Mouse (Mus musculus): Measurements from ENCODE around the gene Naglu. TPM values are rescaled to one million over a fixed set of nuclear protein-coding genes. Genes with fewer than 3 reads are reported as not detected.
A peak's percentile ranks its signal among the peaks of the same experiment; 100 is the strongest.
"Not testable (repeated sequence)": the region's sequence is repeated elsewhere in the genome, so short reads cannot be mapped to it uniquely, and the experiment has no call there.

Naglu gene
- total and polyA plus RNA-seq, 2 experiments, result 22.1 to 38.8 TPM

DNA sequence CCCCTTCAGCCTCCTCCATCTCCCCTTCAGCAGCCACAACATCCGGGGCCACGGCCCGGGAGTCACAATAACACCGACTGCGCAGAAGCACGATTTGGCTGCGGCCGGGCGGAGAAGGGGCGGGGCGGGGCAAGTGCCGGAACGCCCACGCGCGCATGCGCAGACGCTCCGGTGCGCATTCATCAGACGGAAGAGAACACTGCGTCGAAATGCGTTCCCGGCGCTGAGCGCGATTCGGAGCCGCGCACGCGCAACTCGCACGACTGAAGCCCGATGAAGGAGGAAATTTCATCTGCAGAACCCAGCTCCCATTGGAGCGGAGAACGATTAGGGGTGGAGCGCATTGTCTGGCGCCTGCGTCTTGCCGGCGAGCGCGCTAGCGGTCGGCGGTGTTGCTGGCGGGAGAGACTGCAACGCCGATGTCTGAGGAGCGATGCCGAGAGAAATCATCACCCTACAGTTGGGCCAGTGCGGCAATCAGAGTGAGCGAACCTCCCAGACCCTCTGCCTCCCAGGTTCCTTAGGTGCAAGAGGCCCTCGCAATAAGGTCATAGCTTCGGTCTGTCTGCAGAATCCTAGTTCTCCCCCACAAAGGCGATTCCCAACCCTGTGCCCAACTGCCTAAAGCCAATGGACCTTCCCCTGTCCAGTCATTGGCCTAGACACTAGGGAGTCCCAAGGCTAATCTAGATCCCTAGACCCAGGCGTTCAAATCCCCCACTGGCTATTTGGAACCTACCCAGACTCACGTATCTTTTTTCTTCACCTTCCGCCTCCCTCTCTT lies 50.1 kb downstream of the Naglu start, which contains the start of the genes Retreg3 and Tubg1:
Gene Retreg3, minus strand, starts transcription at position 133 of the 784 bp plus-strand sequence.
Gene Tubg1, plus strand, starts transcription at position 178 of the 784 bp plus-strand sequence.
- H3K79me2 ChIP-seq (ENCODE audit: control insufficient read depth, insufficient read depth, low read length), result peaks cover 23% of the 10 kb centered on the region
- WGBS, result under 1% methylated on average over 61 of the region's 61 CpGs
- peak within 1 kb of the TSS; percentile 90 for H3K9ac ChIP-seq (ENCODE audit: low read depth, low read length)
- peaks cover 14% of the 10 kb centered on the region for H3K4me1 ChIP-seq (ENCODE audit: control insufficient read depth, insufficient read depth, low read length)
- TF ChIP-seq POLR2A (IDR thresholded peaks at IDR 0.05; ENCODE audit: extremely low read depth, insufficient read depth, low read length), result peak; percentile 95
- no peak for TF ChIP-seq CTCF (IDR thresholded peaks at IDR 0.05; ENCODE audit: low read depth, low read length)
- DNase-seq (ENCODE audit: extremely low read depth, low read depth, low spot score), result peak; percentile 93
- H3K36me3 ChIP-seq (ENCODE audit: control insufficient read depth, insufficient read depth, low read length), result peaks cover 7% of the 10 kb centered on the region
- peak within 1 kb of the TSS; percentile 81 for H3K27ac ChIP-seq (replicated peaks; ENCODE audit: insufficient read depth, low read depth, low read length)
- peak within 1 kb of the TSS; percentile 87 for H3K4me3 ChIP-seq (ENCODE audit: insufficient read depth, low read depth, low read length)
- no peaks in the 10 kb centered on the region for H3K27me3 ChIP-seq (ENCODE audit: control insufficient read depth, insufficient read depth, low read length)

DNA sequence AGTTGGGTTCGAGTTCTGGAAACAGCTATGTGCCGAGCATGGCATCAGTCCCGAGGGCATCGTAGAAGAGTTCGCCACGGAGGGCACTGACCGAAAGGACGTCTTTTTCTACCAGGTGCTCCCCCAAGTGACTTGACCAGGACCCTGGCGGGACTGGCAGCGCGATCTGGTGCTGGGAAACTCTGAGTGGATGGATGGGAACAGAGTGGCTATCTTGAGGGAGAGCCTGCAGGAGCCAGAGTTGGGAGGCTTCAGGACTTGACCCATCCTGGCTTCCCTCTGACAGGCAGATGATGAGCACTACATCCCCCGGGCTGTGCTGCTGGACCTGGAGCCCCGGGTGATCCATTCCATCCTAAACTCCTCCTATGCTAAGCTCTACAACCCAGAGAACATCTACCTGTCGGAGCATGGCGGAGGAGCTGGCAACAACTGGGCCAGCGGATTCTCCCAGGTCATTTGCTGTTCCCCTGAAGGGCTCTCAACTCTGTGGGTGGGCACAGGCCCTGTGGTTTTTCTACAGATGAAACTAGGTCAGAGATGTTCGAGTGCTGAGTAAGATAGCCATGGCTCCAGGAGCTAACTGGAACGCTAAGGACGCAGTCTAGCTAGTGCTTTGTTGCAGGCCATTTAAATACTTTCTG lies 50.9 kb downstream of the Naglu start:
- Histone ChIP-seq H3K27ac (replicated peaks; ENCODE audit: insufficient read depth, low read depth, low read length) (peak overlapping the region; percentile 40), H3K4me3 (ENCODE audit: insufficient read depth, low read depth, low read length) (peak overlapping the region; percentile 50), H3K4me1 (ENCODE audit: control insufficient read depth, insufficient read depth, low read length) (peaks cover 13% of the 10 kb centered on the region), H3K79me2 (ENCODE audit: control insufficient read depth, insufficient read depth, low read length) (peaks cover 18% of the 10 kb centered on the region), H3K36me3 (ENCODE audit: control insufficient read depth, insufficient read depth, low read length) (peaks cover 7% of the 10 kb centered on the region), H3K27me3 (ENCODE audit: control insufficient read depth, insufficient read depth, low read length) (no peaks in the 10 kb centered on the region), H3K9ac (ENCODE audit: low read depth, low read length) (peak overlapping the region; percentile 53)
- 25% methylated on average over 19 of the region's 19 CpGs for WGBS
- TF ChIP-seq POLR2A (IDR thresholded peaks at IDR 0.05; ENCODE audit: extremely low read depth, insufficient read depth, low read length) (no peak), CTCF (IDR thresholded peaks at IDR 0.05; ENCODE audit: low read depth, low read length) (no peak)
- DNase-seq (ENCODE audit: extremely low read depth, low read depth, low spot score), result peak; percentile 51

DNA sequence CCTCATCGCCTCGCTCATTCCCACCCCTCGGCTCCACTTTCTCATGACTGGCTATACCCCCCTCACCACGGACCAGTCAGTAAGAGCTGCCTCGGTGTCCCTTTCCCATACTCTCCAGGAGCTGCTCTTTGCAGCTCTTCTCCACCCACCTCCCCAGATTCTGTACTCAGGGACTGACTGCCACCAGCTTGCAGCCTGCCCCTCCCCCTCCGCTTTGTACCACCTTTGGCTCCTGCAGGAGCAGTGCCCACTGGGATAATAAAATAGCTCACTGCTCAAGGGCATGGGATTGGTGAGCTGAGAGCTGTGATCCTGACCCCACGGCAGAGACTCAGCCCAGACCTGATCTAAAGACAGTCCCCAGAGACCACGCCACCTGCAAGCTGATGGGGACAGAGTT lies 54.7 kb downstream of the Naglu start:
- H3K27ac ChIP-seq (replicated peaks; ENCODE audit: insufficient read depth, low read depth, low read length); H3K4me3 ChIP-seq (ENCODE audit: insufficient read depth, low read depth, low read length); H3K4me1 ChIP-seq (ENCODE audit: control insufficient read depth, insufficient read depth, low read length); H3K79me2 ChIP-seq (ENCODE audit: control insufficient read depth, insufficient read depth, low read length); DNase-seq (ENCODE audit: extremely low read depth, low read depth, low spot score); H3K9ac ChIP-seq (ENCODE audit: low read depth, low read length); H3K27me3 ChIP-seq (ENCODE audit: control insufficient read depth, insufficient read depth, low read length): not testable (repeated sequence)
- WGBS, result 96% methylated on average over 8 of the region's 8 CpGs
- peaks cover 14% of the 10 kb centered on the region for H3K36me3 ChIP-seq (ENCODE audit: control insufficient read depth, insufficient read depth, low read length)

GRCm38 (mm10) chr11:101125008-101125407 lies 55.2 kb downstream of the Naglu start:
- H3K36me3 ChIP-seq (ENCODE audit: control insufficient read depth, insufficient read depth, low read length), result peaks cover 14% of the 10 kb centered on the region
- 94% methylated on average over 9 of the region's 9 CpGs for WGBS

DNA sequence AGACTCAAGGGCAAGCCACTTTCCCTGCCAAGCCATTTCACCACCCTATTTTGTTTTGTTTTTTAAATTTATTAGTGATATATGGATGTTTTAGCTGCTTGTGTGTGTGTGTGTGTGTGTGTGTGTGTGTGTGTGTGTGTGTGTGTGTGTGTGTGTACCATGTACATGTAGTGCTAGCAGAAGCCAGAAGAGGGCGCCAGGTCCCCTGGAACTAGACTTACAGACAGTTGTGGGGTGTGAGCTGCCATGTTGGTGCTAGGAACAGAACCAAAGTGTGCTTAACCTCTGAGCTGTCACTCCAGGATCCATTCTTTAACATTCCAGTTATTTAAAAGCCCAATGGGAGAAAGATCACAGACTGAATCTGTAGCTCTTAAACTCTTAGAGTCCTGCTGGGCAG lies 57.3 kb downstream of the Naglu start:
- Histone ChIP-seq H3K27me3 (ENCODE audit: control insufficient read depth, insufficient read depth, low read length) (no peaks in the 10 kb centered on the region), H3K36me3 (ENCODE audit: control insufficient read depth, insufficient read depth, low read length) (peaks cover 14% of the 10 kb centered on the region), H3K79me2 (ENCODE audit: control insufficient read depth, insufficient read depth, low read length) (no peaks in the 10 kb centered on the region), H3K4me3 (ENCODE audit: insufficient read depth, low read depth, low read length) (no peak overlapping the region), H3K9ac (ENCODE audit: low read depth, low read length) (no peak overlapping the region), H3K4me1 (ENCODE audit: control insufficient read depth, insufficient read depth, low read length) (peaks cover 8% of the 10 kb centered on the region), H3K27ac (replicated peaks; ENCODE audit: insufficient read depth, low read depth, low read length) (no peak overlapping the region)
- no peak for DNase-seq (ENCODE audit: extremely low read depth, low read depth, low spot score)
- peak; percentile 16; the same call in 1 of the 2 replicates for TF ChIP-seq CTCF (IDR thresholded peaks at IDR 0.05; ENCODE audit: low read depth, low read length)
- TF ChIP-seq POLR2A (IDR thresholded peaks at IDR 0.05; ENCODE audit: extremely low read depth, insufficient read depth, low read length), result no peak
- 94% methylated on average over 1 of the region's 1 CpGs for WGBS

More at GRCm38 (mm10) chr11:101125008-101125407, 55.2 kb downstream of the Naglu start:
- not testable (repeated sequence) for DNase-seq (ENCODE audit: extremely low read depth, low read depth, low spot score); H3K4me1 ChIP-seq (ENCODE audit: control insufficient read depth, insufficient read depth, low read length); H3K79me2 ChIP-seq (ENCODE audit: control insufficient read depth, insufficient read depth, low read length); H3K27ac ChIP-seq (replicated peaks; ENCODE audit: insufficient read depth, low read depth, low read length); H3K9ac ChIP-seq (ENCODE audit: low read depth, low read length); H3K4me3 ChIP-seq (ENCODE audit: insufficient read depth, low read depth, low read length); H3K27me3 ChIP-seq (ENCODE audit: control insufficient read depth, insufficient read depth, low read length)

Other genes starting within 250 kb of the Naglu start
- gene Stat5b, start 219.3 kb upstream of the Naglu start, total RNA-seq (2014; rRNA removed), result 31.8 and 33.0 TPM in 2 replicates
- gene Stat5b, start 219.3 kb upstream of the Naglu start, polyA plus RNA-seq (2012; rRNA removed), result 32.0 and 35.2 TPM in 2 replicates
- gene Stat5a, start 210.7 kb upstream of the Naglu start, total RNA-seq (2014; rRNA removed), result 6.9 and 7.8 TPM in 2 replicates
- gene Stat5a, start 210.7 kb upstream of the Naglu start, polyA plus RNA-seq (2012; rRNA removed), result 15.0 and 18.0 TPM in 2 replicates
- gene Stat3, start 130.5 kb upstream of the Naglu start, total RNA-seq (2014; rRNA removed), result 58.5 and 76.4 TPM in 2 replicates
- gene Stat3, start 130.5 kb upstream of the Naglu start, polyA plus RNA-seq (2012; rRNA removed), result 48.7 and 60.4 TPM in 2 replicates
- gene Cavin1, start 99.1 kb upstream of the Naglu start, total RNA-seq (2014; rRNA removed), result 3.8 and 4.1 TPM in 2 replicates
- 3.9 and 4.0 TPM in 2 replicates for gene Cavin1, start 99.1 kb upstream of the Naglu start, polyA plus RNA-seq (2012; rRNA removed)
- gene Atp6v0a1, start 60.6 kb upstream of the Naglu start, total RNA-seq (2014; rRNA removed), result 21.5 and 26.8 TPM in 2 replicates
- gene Atp6v0a1, start 60.6 kb upstream of the Naglu start, polyA plus RNA-seq (2012; rRNA removed), result 37.7 and 39.2 TPM in 2 replicates
- 0.27 and 0.37 TPM in 2 replicates for gene Hsd17b1, start 8.4 kb downstream of the Naglu start, total RNA-seq (2014; rRNA removed)
- gene Hsd17b1, start 8.4 kb downstream of the Naglu start, polyA plus RNA-seq (2012; rRNA removed), result 0.12 and 0.37 TPM in 2 replicates
- 84.0 and 89.9 TPM in 2 replicates for gene Coasy, start 12.6 kb downstream of the Naglu start, total RNA-seq (2014; rRNA removed)
- 182 and 194 TPM in 2 replicates for gene Coasy, start 12.6 kb downstream of the Naglu start, polyA plus RNA-seq (2012; rRNA removed)
- 33.5 and 34.4 TPM in 2 replicates for gene Mlx, start 17.3 kb downstream of the Naglu start, total RNA-seq (2014; rRNA removed)
- gene Mlx, start 17.3 kb downstream of the Naglu start, polyA plus RNA-seq (2012; rRNA removed), result 34.8 and 39.8 TPM in 2 replicates
- 0.55 and 0.67 TPM in 2 replicates for gene Psmc3ip, start 25.4 kb downstream of the Naglu start, total RNA-seq (2014; rRNA removed)
- gene Psmc3ip, start 25.4 kb downstream of the Naglu start, polyA plus RNA-seq (2012; rRNA removed), result 0.20 and 0.39 TPM in 2 replicates
- 46.2 and 46.3 TPM in 2 replicates for gene Retreg3, start 49.9 kb downstream of the Naglu start, total RNA-seq (2014; rRNA removed)
- gene Retreg3, start 49.9 kb downstream of the Naglu start, polyA plus RNA-seq (2012; rRNA removed), result 61.2 and 61.5 TPM in 2 replicates
- gene Tubg1, start 49.9 kb downstream of the Naglu start, total RNA-seq (2014; rRNA removed), result 7.6 and 9.2 TPM in 2 replicates
- 11.9 and 17.6 TPM in 2 replicates for gene Tubg1, start 49.9 kb downstream of the Naglu start, polyA plus RNA-seq (2012; rRNA removed)
- gene Tubg2, start 85.9 kb downstream of the Naglu start, total RNA-seq (2014; rRNA removed), result not detected in 2 replicates
- 0.10 and 0.17 TPM in 2 replicates for gene Tubg2, start 85.9 kb downstream of the Naglu start, polyA plus RNA-seq (2012; rRNA removed)
- gene Cntnap1, start 100.5 kb downstream of the Naglu start, total RNA-seq (2014; rRNA removed), result 0.40 and 0.46 TPM in 2 replicates
- 0.87 and 0.88 TPM in 2 replicates for gene Cntnap1, start 100.5 kb downstream of the Naglu start, polyA plus RNA-seq (2012; rRNA removed)
- 3.9 and 4.0 TPM in 2 replicates for gene Plekhh3, start 101.3 kb downstream of the Naglu start, total RNA-seq (2014; rRNA removed)
- 10.5 and 11.5 TPM in 2 replicates for gene Plekhh3, start 101.3 kb downstream of the Naglu start, polyA plus RNA-seq (2012; rRNA removed)
- 0.13 TPM in 1 of 2 replicates, not detected in the other for gene Ccr10, start 105.4 kb downstream of the Naglu start, total RNA-seq (2014; rRNA removed)
- gene Ccr10, start 105.4 kb downstream of the Naglu start, polyA plus RNA-seq (2012; rRNA removed), result 0.05 and 0.13 TPM in 2 replicates
- gene Ezh1, start 156.5 kb downstream of the Naglu start, total RNA-seq (2014; rRNA removed), result 10.5 and 10.8 TPM in 2 replicates
- 7.5 and 9.2 TPM in 2 replicates for gene Ezh1, start 156.5 kb downstream of the Naglu start, polyA plus RNA-seq (2012; rRNA removed)
- 4.9 and 6.6 TPM in 2 replicates for gene Ramp2, start 176.0 kb downstream of the Naglu start, total RNA-seq (2014; rRNA removed)
- 16.4 and 22.5 TPM in 2 replicates for gene Ramp2, start 176.0 kb downstream of the Naglu start, polyA plus RNA-seq (2012; rRNA removed)
- gene Vps25, start 183.7 kb downstream of the Naglu start, total RNA-seq (2014; rRNA removed), result 35.6 and 43.8 TPM in 2 replicates
- 109 and 122 TPM in 2 replicates for gene Vps25, start 183.7 kb downstream of the Naglu start, polyA plus RNA-seq (2012; rRNA removed)
- gene Wnk4, start 190.6 kb downstream of the Naglu start, total RNA-seq (2014; rRNA removed), result 0.37 and 0.40 TPM in 2 replicates
- 0.32 and 1.1 TPM in 2 replicates for gene Wnk4, start 190.6 kb downstream of the Naglu start, polyA plus RNA-seq (2012; rRNA removed)
- gene Cntd1, start 209.0 kb downstream of the Naglu start, total RNA-seq (2014; rRNA removed), result not detected in 2 replicates
- gene Cntd1, start 209.0 kb downstream of the Naglu start, polyA plus RNA-seq (2012; rRNA removed), result not detected in 2 replicates
- gene Coa3, start 209.1 kb downstream of the Naglu start, total RNA-seq (2014; rRNA removed), result 74.7 and 96.8 TPM in 2 replicates
- gene Coa3, start 209.1 kb downstream of the Naglu start, polyA plus RNA-seq (2012; rRNA removed), result 289 and 376 TPM in 2 replicates
- gene Becn1, start 232.3 kb downstream of the Naglu start, total RNA-seq (2014; rRNA removed), result 43.8 and 57.8 TPM in 2 replicates
- 43.1 and 50.8 TPM in 2 replicates for gene Becn1, start 232.3 kb downstream of the Naglu start, polyA plus RNA-seq (2012; rRNA removed)
- gene Psme3, start 246.2 kb downstream of the Naglu start, total RNA-seq (2014; rRNA removed), result 15.8 and 16.8 TPM in 2 replicates
- gene Psme3, start 246.2 kb downstream of the Naglu start, polyA plus RNA-seq (2012; rRNA removed), result 34.5 and 37.9 TPM in 2 replicates

Measured in liver, adult 2 months (tissue).